Mouse (Mus musculus): ENCODE measurements at regions not wholly inside any gene's neighbourhood (a gene's known extent, or its start where the extent isn't known, plus 50 kb on each side); places are given as distances from the start of the nearest gene placed in this dataset.

DNA sequence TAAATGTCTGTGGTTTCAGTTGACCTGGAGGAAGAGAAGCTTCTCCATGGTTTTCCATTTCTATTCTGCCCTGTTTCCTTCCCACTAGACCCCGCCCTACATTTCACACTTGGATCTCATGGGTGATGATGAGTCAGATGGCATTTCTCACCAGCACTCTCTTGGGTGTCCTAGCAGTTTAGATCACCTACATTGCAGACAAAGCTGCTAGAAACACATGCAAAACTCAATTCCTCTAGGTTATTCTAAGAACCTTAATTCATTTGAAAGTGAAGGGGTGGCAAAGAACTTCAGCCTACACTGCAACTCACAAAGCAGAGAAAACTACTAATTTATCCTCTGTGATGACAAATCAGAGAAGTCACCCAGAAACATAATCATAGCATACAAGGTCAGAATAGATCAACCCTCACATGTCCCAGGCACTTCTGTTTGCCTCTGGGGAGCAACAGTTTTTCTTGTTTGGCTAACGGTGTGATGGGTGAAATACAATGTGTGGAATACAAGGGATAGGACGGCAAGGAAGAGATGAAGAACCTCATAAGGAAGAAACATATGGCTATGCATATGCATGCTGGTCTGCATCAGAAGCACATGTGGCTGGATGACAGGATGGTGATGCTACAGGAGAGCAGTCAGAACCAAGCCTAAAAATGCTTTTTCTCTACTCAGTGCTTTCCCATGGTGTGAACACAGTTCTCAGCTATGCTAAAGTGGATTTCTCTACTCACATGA is 990.7 kb upstream of the Kif18a start:
- peak; percentile 55 to 62 for DNase-seq (ENCODE audit: low spot score in 2 of 2)

DNA sequence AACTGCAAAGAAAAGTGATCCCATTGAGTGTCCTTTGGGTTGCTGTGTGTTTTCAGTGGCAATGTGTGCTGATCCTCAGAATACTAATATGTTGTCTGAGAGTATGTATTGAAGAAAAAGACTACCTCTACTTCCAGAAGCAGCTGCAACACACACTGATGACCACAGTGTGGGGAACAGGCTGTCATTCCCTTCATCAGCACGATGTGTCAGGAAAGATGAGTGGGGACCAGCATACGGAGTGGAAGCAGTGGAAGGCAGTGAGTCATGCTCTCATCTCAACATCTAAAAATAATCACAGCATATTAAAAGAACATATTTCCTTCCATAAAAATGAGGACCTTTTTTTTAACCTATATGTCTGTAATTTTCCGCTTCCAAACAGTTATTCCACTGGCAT is 977.8 kb upstream of the Kif18a start:
- peak; percentile 37 to 54 for DNase-seq (ENCODE audit: low spot score in 2 of 2)
